In the genomic region with DNA sequence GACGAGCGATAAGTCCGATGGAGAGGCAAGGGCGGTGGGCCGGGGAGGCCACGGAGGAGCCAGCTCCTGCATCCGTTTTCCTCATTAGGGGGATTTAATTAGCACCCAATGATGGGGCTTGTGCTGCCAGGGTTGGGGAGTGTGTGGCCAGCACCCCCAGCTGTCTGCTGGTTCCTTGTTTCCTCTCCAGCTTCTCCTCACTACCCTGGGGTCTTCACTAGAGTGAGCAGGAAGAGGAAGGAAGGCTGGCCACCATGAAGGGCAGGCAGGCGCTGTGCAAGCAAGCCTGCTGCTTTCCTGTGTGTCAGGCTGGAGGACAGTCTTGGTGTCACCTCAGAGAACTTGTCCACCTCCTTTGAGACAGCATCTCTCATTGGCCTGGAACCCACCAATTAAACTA, we compare ENCODE assay signal across 24 mouse cellular contexts. TPM values are rescaled to one million over a fixed set of nuclear protein-coding genes. Genes with fewer than 3 reads are reported as not detected.
A peak's percentile ranks its signal among the peaks of the same experiment; 100 is the strongest.
DNase-seq lines count a peak whose midpoint lies in the region; ATAC-seq and TF ChIP-seq lines count a peak whose summit lies in the region.
"Had no signal": no experiment of that assay in that cellular context is flagged by ENCODE, and none has a peak within 500 bp of the region (broad histone marks: within the 10 kb centered on the region; RNA-seq: fewer than 3 reads in every experiment).

No protein-coding gene starts in this region.

- H3K4me2 ChIP-seq in midbrain, embryonic 13.5 days (replicated peaks): no peak overlapping the region
- no peak overlapping the region for H3K4me2 ChIP-seq in midbrain, postnatal 0 days (ENCODE audit: low read depth, low read length, poor library complexity, severe bottlenecking)
- no peak overlapping the region for H3K4me2 ChIP-seq in forebrain, embryonic 11.5 days (ENCODE audit: low read depth, low read length, severe bottlenecking)
- H3K4me2 ChIP-seq in forebrain, postnatal 0 days (ENCODE audit: low read depth): no peak overlapping the region
- H3K4me2 ChIP-seq in midbrain, embryonic 15.5 days: no peak overlapping the region

- no peaks in the 10 kb centered on the region; the same call in 1 of the 2 replicates for H3K27me3 ChIP-seq in midbrain, embryonic 13.5 days
- no peaks in the 10 kb centered on the region for H3K27me3 ChIP-seq in midbrain, postnatal 0 days (ENCODE audit: insufficient read depth, low read length)
- H3K27me3 ChIP-seq in forebrain, embryonic 11.5 days (ENCODE audit: control insufficient read depth, insufficient read depth, low read length): no peaks in the 10 kb centered on the region
- no peaks in the 10 kb centered on the region for H3K27me3 ChIP-seq in forebrain, postnatal 0 days (ENCODE audit: insufficient read depth, low read length)
- H3K27me3 ChIP-seq in midbrain, embryonic 15.5 days (replicated peaks): no peaks in the 10 kb centered on the region

- 54% methylated on average over 8 of the region's 8 CpGs for WGBS in midbrain, embryonic 13.5 days
- WGBS in midbrain, postnatal 0 days: 58% methylated on average over 8 of the region's 8 CpGs
- 35% methylated on average over 8 of the region's 8 CpGs for WGBS in forebrain, embryonic 11.5 days
- 13% methylated on average over 8 of the region's 8 CpGs for WGBS in forebrain, postnatal 0 days
- WGBS in midbrain, embryonic 15.5 days: 43% methylated on average over 8 of the region's 8 CpGs

- peak; percentile 59 for ATAC-seq in midbrain, embryonic 13.5 days
- ATAC-seq in midbrain, postnatal 0 days (ENCODE audit: low FRiP score): no peak
- ATAC-seq in forebrain, embryonic 11.5 days (replicated peaks; ENCODE audit: low FRiP score): 0 out of 2 replicates have a peak, but pooled peaks have one; percentile 31
- peak; percentile 64 for ATAC-seq in forebrain, postnatal 0 days
- ATAC-seq in midbrain, embryonic 15.5 days (replicated peaks): 0 out of 2 replicates have a peak, but pooled peaks have one; percentile 28
- no peak for ATAC-seq in megakaryocyte progenitor cell, adult 5-6 weeks (replicated peaks; ENCODE audit: poor library complexity)
- ATAC-seq: CD4-positive, CD25-positive, alpha-beta regulatory T cell, adult 4 months; inflammation-experienced regulatory T-cells, adult 6 months; liver, postnatal 0 days had no signal

- no peaks in the 10 kb centered on the region for H3K36me3 ChIP-seq in midbrain, embryonic 13.5 days
- H3K36me3 ChIP-seq in midbrain, postnatal 0 days (ENCODE audit: insufficient read depth, low read length): no peaks in the 10 kb centered on the region
- H3K36me3 ChIP-seq in forebrain, embryonic 11.5 days (ENCODE audit: control insufficient read depth, insufficient read depth, low read length): no peaks in the 10 kb centered on the region
- no peaks in the 10 kb centered on the region for H3K36me3 ChIP-seq in forebrain, postnatal 0 days (ENCODE audit: insufficient read depth)
- H3K36me3 ChIP-seq in midbrain, embryonic 15.5 days (replicated peaks): no peaks in the 10 kb centered on the region
- H3K36me3 ChIP-seq: embryonic facial prominence, embryonic 10.5 days had no signal

- no peak for TF ChIP-seq CTCF in midbrain, postnatal 0 days (IDR thresholded peaks at IDR 0.05)
- TF ChIP-seq CTCF in forebrain, postnatal 0 days (IDR thresholded peaks at IDR 0.05; ENCODE audit: low read depth): no peak

- H3K4me1 ChIP-seq in midbrain, embryonic 13.5 days (replicated peaks): peaks cover 29% of the 10 kb centered on the region
- peaks cover 12% of the 10 kb centered on the region for H3K4me1 ChIP-seq in midbrain, postnatal 0 days (ENCODE audit: insufficient read depth, low read length)
- H3K4me1 ChIP-seq in forebrain, embryonic 11.5 days (replicated peaks; ENCODE audit: control insufficient read depth, insufficient read depth, low read length): peaks cover 16% of the 10 kb centered on the region
- peaks cover 19% of the 10 kb centered on the region for H3K4me1 ChIP-seq in forebrain, postnatal 0 days (ENCODE audit: insufficient read depth)
- H3K4me1 ChIP-seq in midbrain, embryonic 15.5 days: peaks cover 22% of the 10 kb centered on the region

- no peak overlapping the region for H3K4me3 ChIP-seq in midbrain, embryonic 13.5 days (replicated peaks)
- no peak overlapping the region for H3K4me3 ChIP-seq in midbrain, postnatal 0 days (ENCODE audit: low read depth, low read length)
- H3K4me3 ChIP-seq in forebrain, embryonic 11.5 days (ENCODE audit: low read depth, low read length): no peak overlapping the region
- no peak overlapping the region for H3K4me3 ChIP-seq in forebrain, postnatal 0 days (ENCODE audit: low read depth, low read length)
- no peak overlapping the region for H3K4me3 ChIP-seq in midbrain, embryonic 15.5 days
- H3K4me3 ChIP-seq: erythroblast, embryonic 14.5 days had no signal

- intact Hi-C loops in gastrocnemius, postnatal 36 days (cut with DNase I): no loop called here

- no peak for DNase-seq in midbrain, postnatal 0 days (ENCODE audit: low spot score)
- no peak for DNase-seq in forebrain, embryonic 11.5 days (ENCODE audit: low spot score)
- peak; percentile 48 for DNase-seq in forebrain, postnatal 0 days
- DNase-seq in gastrocnemius, postnatal 36 days: no peak
- DNase-seq: adrenal gland, postnatal 14 days; heart, adult 18-20 months; kidney, adult 9 months; kidney, postnatal 4 days; liver, postnatal 0 days had no signal

- peak overlapping the region; percentile 45; the same call in 1 of the 2 replicates for H3K27ac ChIP-seq in midbrain, embryonic 13.5 days
- H3K27ac ChIP-seq in midbrain, postnatal 0 days (ENCODE audit: low read depth, low read length): no peak overlapping the region
- H3K27ac ChIP-seq in forebrain, embryonic 11.5 days (ENCODE audit: low read depth, low read length): peak overlapping the region; percentile 34; the same call in 1 of the 2 replicates
- peak overlapping the region; percentile 22; the same call in 1 of the 2 replicates for H3K27ac ChIP-seq in forebrain, postnatal 0 days (ENCODE audit: low read depth, low read length)
- 0 out of 2 replicates have a peak overlapping the region, but pooled peaks have one; percentile 16 for H3K27ac ChIP-seq in midbrain, embryonic 15.5 days

- no peak overlapping the region for H3K9ac ChIP-seq in midbrain, embryonic 13.5 days (replicated peaks)
- H3K9ac ChIP-seq in midbrain, postnatal 0 days (replicated peaks; ENCODE audit: low read length, poor library complexity, severe bottlenecking): no peak overlapping the region
- H3K9ac ChIP-seq in forebrain, embryonic 11.5 days (ENCODE audit: low read length): 0 out of 2 replicates have a peak overlapping the region, but pooled peaks have one; percentile 24
- H3K9ac ChIP-seq in forebrain, postnatal 0 days: no peak overlapping the region
- H3K9ac ChIP-seq in midbrain, embryonic 15.5 days: no peak overlapping the region
- H3K9ac ChIP-seq: liver, postnatal 0 days had no signal

- H3K9me3 ChIP-seq in midbrain, embryonic 13.5 days: peaks cover 5% of the 10 kb centered on the region
- no peaks in the 10 kb centered on the region for H3K9me3 ChIP-seq in midbrain, postnatal 0 days (ENCODE audit: low read length)
- no peaks in the 10 kb centered on the region; the same call in 1 of the 2 replicates for H3K9me3 ChIP-seq in forebrain, embryonic 11.5 days (ENCODE audit: control insufficient read depth, low read length)
- H3K9me3 ChIP-seq in forebrain, postnatal 0 days (ENCODE audit: low read length): no peaks in the 10 kb centered on the region
- no peaks in the 10 kb centered on the region for H3K9me3 ChIP-seq in midbrain, embryonic 15.5 days

RNA-seq across cellular contexts. Expression of a gene that starts 2.9 kb away (rescaled TPM):
- 0.13 TPM in 1 of 2 replicates, not detected in the other for polyA plus RNA-seq in midbrain, embryonic 13.5 days (2015; fragmentation: Nextera tagmentation; extraction: Ambion mirVana)
- not detected in 2 replicates for total RNA-seq in midbrain, postnatal 0 days (2014; rRNA removed)
- polyA plus RNA-seq in midbrain, postnatal 0 days (2015; fragmentation: Nextera tagmentation; extraction: Ambion mirVana): not detected in 2 replicates
- not detected in 2 replicates for polyA plus RNA-seq in forebrain, embryonic 11.5 days (2014; fragmentation: Nextera tagmentation; extraction: Ambion mirVana)
- not detected in 2 replicates for total RNA-seq in forebrain, postnatal 0 days (2014; rRNA removed)
- polyA plus RNA-seq in forebrain, postnatal 0 days (2015; fragmentation: Nextera tagmentation; extraction: Ambion mirVana): not detected in 2 replicates
- polyA plus RNA-seq in midbrain, embryonic 15.5 days (2015; fragmentation: Nextera tagmentation; extraction: Ambion mirVana): not detected in 2 replicates
- total RNA-seq in gastrocnemius, postnatal 36 days (2021): not detected
- not detected in 2 replicates for total RNA-seq in megakaryocyte progenitor cell, adult 5-6 weeks (2015)
- not detected in 2 replicates for total RNA-seq in megakaryocyte progenitor cell, adult 5-6 weeks (2017)
- total RNA-seq: adrenal gland, postnatal 14 days; gastrocnemius, adult 18-20 months; heart, adult 18-20 months; left cerebral cortex, adult 18-20 months; MEL; neutrophil, adult 5-6 weeks had no signal
- polyA plus RNA-seq: CD4-positive, CD25-positive, alpha-beta regulatory T cell, adult 4 months; embryonic facial prominence, embryonic 10.5 days; erythroblast, embryonic 14.5 days; heart, postnatal 0 days; inflammation-experienced regulatory T-cells, adult 6 months; limb, embryonic 14.5 days; liver, postnatal 0 days; spleen, adult 2 months; stomach, embryonic 16.5 days had no signal

RNA-seq across cellular contexts. Expression of a gene that starts 34.1 kb away (rescaled TPM):
- 19.8 and 20.7 TPM in 2 replicates for polyA plus RNA-seq in midbrain, embryonic 13.5 days (2015; fragmentation: Nextera tagmentation; extraction: Ambion mirVana)
- 15.0 and 15.7 TPM in 2 replicates for total RNA-seq in midbrain, postnatal 0 days (2014; rRNA removed)
- polyA plus RNA-seq in midbrain, postnatal 0 days (2015; fragmentation: Nextera tagmentation; extraction: Ambion mirVana): 11.8 and 12.3 TPM in 2 replicates
- polyA plus RNA-seq in forebrain, embryonic 11.5 days (2014; fragmentation: Nextera tagmentation; extraction: Ambion mirVana): 28.5 and 29.9 TPM in 2 replicates
- total RNA-seq in forebrain, postnatal 0 days (2014; rRNA removed): 13.5 and 14.7 TPM in 2 replicates
- polyA plus RNA-seq in forebrain, postnatal 0 days (2015; fragmentation: Nextera tagmentation; extraction: Ambion mirVana): 11.5 and 12.8 TPM in 2 replicates
- polyA plus RNA-seq in midbrain, embryonic 15.5 days (2015; fragmentation: Nextera tagmentation; extraction: Ambion mirVana): 17.9 and 18.3 TPM in 2 replicates
- 1 to 10 TPM; 7.1 to 8.6 TPM for total RNA-seq in gastrocnemius, postnatal 36 days (2021)
- total RNA-seq in megakaryocyte progenitor cell, adult 5-6 weeks (2015): 12.5 and 13.3 TPM in 2 replicates
- total RNA-seq in megakaryocyte progenitor cell, adult 5-6 weeks (2017): 17.6 and 23.4 TPM in 2 replicates

RNA-seq across cellular contexts. Expression of a gene that starts 44.0 kb away (rescaled TPM):
- 54.5 and 61.0 TPM in 2 replicates for polyA plus RNA-seq in midbrain, embryonic 13.5 days (2015; fragmentation: Nextera tagmentation; extraction: Ambion mirVana)
- total RNA-seq in midbrain, postnatal 0 days (2014; rRNA removed): 33.7 and 46.1 TPM in 2 replicates
- 46.3 and 46.8 TPM in 2 replicates for polyA plus RNA-seq in midbrain, postnatal 0 days (2015; fragmentation: Nextera tagmentation; extraction: Ambion mirVana)
- 58.6 and 61.4 TPM in 2 replicates for polyA plus RNA-seq in forebrain, embryonic 11.5 days (2014; fragmentation: Nextera tagmentation; extraction: Ambion mirVana)
- 34.3 and 44.1 TPM in 2 replicates for total RNA-seq in forebrain, postnatal 0 days (2014; rRNA removed)
- 49.1 and 56.0 TPM in 2 replicates for polyA plus RNA-seq in forebrain, postnatal 0 days (2015; fragmentation: Nextera tagmentation; extraction: Ambion mirVana)
- polyA plus RNA-seq in midbrain, embryonic 15.5 days (2015; fragmentation: Nextera tagmentation; extraction: Ambion mirVana): 60.1 and 64.0 TPM in 2 replicates
- total RNA-seq in gastrocnemius, postnatal 36 days (2021): 10 to 100 TPM; 21.1 to 28.3 TPM
- 37.9 and 39.9 TPM in 2 replicates for total RNA-seq in megakaryocyte progenitor cell, adult 5-6 weeks (2015)
- total RNA-seq in megakaryocyte progenitor cell, adult 5-6 weeks (2017): 35.1 and 39.7 TPM in 2 replicates

RNA-seq across cellular contexts. Expression of a gene that starts 48.5 kb away (rescaled TPM):
- not detected in 2 replicates for polyA plus RNA-seq in midbrain, embryonic 13.5 days (2015; fragmentation: Nextera tagmentation; extraction: Ambion mirVana)
- not detected in 2 replicates for total RNA-seq in midbrain, postnatal 0 days (2014; rRNA removed)
- polyA plus RNA-seq in midbrain, postnatal 0 days (2015; fragmentation: Nextera tagmentation; extraction: Ambion mirVana): not detected in 2 replicates
- not detected in 2 replicates for polyA plus RNA-seq in forebrain, embryonic 11.5 days (2014; fragmentation: Nextera tagmentation; extraction: Ambion mirVana)
- not detected in 2 replicates for total RNA-seq in forebrain, postnatal 0 days (2014; rRNA removed)
- not detected in 2 replicates for polyA plus RNA-seq in forebrain, postnatal 0 days (2015; fragmentation: Nextera tagmentation; extraction: Ambion mirVana)
- polyA plus RNA-seq in midbrain, embryonic 15.5 days (2015; fragmentation: Nextera tagmentation; extraction: Ambion mirVana): not detected in 2 replicates
- under 1 TPM in 1 of 2 experiments, not detected in 1; 0.18 TPM for total RNA-seq in gastrocnemius, postnatal 36 days (2021)
- total RNA-seq in megakaryocyte progenitor cell, adult 5-6 weeks (2015): not detected in 2 replicates
- total RNA-seq in megakaryocyte progenitor cell, adult 5-6 weeks (2017): not detected in 2 replicates
- total RNA-seq: heart, adult 18-20 months; left cerebral cortex, adult 18-20 months; MEL; neutrophil, adult 5-6 weeks had no signal
- polyA plus RNA-seq: CD4-positive, CD25-positive, alpha-beta regulatory T cell, adult 4 months; embryonic facial prominence, embryonic 10.5 days; erythroblast, embryonic 14.5 days; heart, postnatal 0 days; inflammation-experienced regulatory T-cells, adult 6 months; limb, embryonic 14.5 days had no signal

Comparison
In these comparisons a context has a peak if more than half of its experiments do, and no peak if none do; other contexts are left out.
1. ATAC-seq: peak in midbrain, embryonic 13.5 days (single experiment), forebrain, embryonic 11.5 days (single experiment), forebrain, postnatal 0 days (single experiment) and midbrain, embryonic 15.5 days (single experiment); none in midbrain, postnatal 0 days (single experiment) and megakaryocyte progenitor cell, adult 5-6 weeks (single experiment).